Mouse (Mus musculus) testis, adult 2 months (tissue): ENCODE results near the gene Dnase1l1. TPM values are rescaled to one million over a fixed set of nuclear protein-coding genes. Genes with fewer than 3 reads are reported as not detected.
A peak's percentile ranks its signal among the peaks of the same experiment; 100 is the strongest.

ENCODE experiments used
- H3K27ac ChIP-seq: fragments of 200-500 bp; 2 replicates; pipeline ENCODE4 v1.5.1; 2012; ENCODE audit warnings: low read depth, low read length; ENCODE audit not compliant: control insufficient read depth, insufficient read depth
- H3K27me3 ChIP-seq: fragments of 200-500 bp; 2 replicates; pipeline ENCODE4 v1.6.1; 2012; ENCODE audit warnings: mild to moderate bottlenecking, low read length, moderate library complexity; ENCODE audit not compliant: control insufficient read depth, insufficient read depth
- H3K36me3 ChIP-seq: fragments of 200-500 bp; 2 replicates; pipeline ENCODE4 v1.6.1; 2012; ENCODE audit warnings: mild to moderate bottlenecking, low read length; ENCODE audit not compliant: control insufficient read depth, insufficient read depth
- H3K4me1 ChIP-seq: fragments of 200-500 bp; 2 replicates; pipeline ENCODE4 v1.6.1; 2012; ENCODE audit warnings: low read length; ENCODE audit not compliant: control insufficient read depth, insufficient read depth
- H3K4me3 ChIP-seq: fragments of 200-500 bp; 2 replicates; pipeline ENCODE4 v1.5.1; 2012; ENCODE audit warnings: low read depth, mild to moderate bottlenecking, low read length, moderate library complexity, mixed read lengths; ENCODE audit not compliant: control insufficient read depth
- CTCF ChIP-seq: fragments of 200-500 bp; IDR thresholded peaks from 2 replicates; pipeline ENCODE4 v1.5.1; 2012; ENCODE audit warnings: low read depth, mild to moderate bottlenecking, inconsistent platforms, low read length, moderate library complexity; ENCODE audit not compliant: control insufficient read depth, insufficient read depth, insufficient replicate concordance
- POLR2A ChIP-seq: fragments of 200-500 bp; IDR thresholded peaks from 2 replicates; pipeline ENCODE4 v1.6.1; 2012; ENCODE audit warnings: low read depth, mild to moderate bottlenecking, inconsistent platforms, low read length, moderate library complexity; ENCODE audit not compliant: control insufficient read depth
- polyA plus RNA-seq: library from polyadenylated mRNA; depleted of rRNA; stranded (reverse); fragments of >200 nt; gene quantifications from 2 replicates; pipeline ENCODE4 v1.2.3, GENCODE M21; 2012

The Dnase1l1 gene
- polyA plus RNA-seq, 1 experiment: 1.7 TPM

GRCm38 (mm10) chrX:74299721-74300120, 17.6 kb upstream of the Dnase1l1 start:
- Histone ChIP-seq H3K4me1 (no peaks in the 10 kb centered on the region; the same call in 1 of the 2 replicates), H3K27me3 (no peaks in the 10 kb centered on the region), H3K36me3 (no peaks in the 10 kb centered on the region), H3K4me3 (no peak overlapping the region), H3K27ac (no peak overlapping the region)
- TF ChIP-seq CTCF: no peak
- no peak for TF ChIP-seq POLR2A

- no peaks in the 10 kb centered on the region for H3K27me3 ChIP-seq
- no peaks in the 10 kb centered on the region; the same call in 1 of the 2 replicates for H3K4me1 ChIP-seq
- H3K4me3 ChIP-seq: no peak overlapping the region
- H3K27ac ChIP-seq: no peak overlapping the region
- no peaks in the 10 kb centered on the region for H3K36me3 ChIP-seq
- TF ChIP-seq CTCF (no peak), POLR2A (no peak)
Observed at GRCm38 (mm10) chrX:74298348-74298747, 16.2 kb upstream of the Dnase1l1 start.

GRCm38 (mm10) chrX:74296538-74297448, 14.7 kb upstream of the Dnase1l1 start, which contains the start of gene Atp6ap1:
Gene Atp6ap1 (plus strand): TSS chrX:74297097.
- no peak for TF ChIP-seq CTCF
- TF ChIP-seq POLR2A: no peak; the same call in 1 of the 2 replicates
- Histone ChIP-seq H3K36me3 (no peaks in the 10 kb centered on the region), H3K4me1 (no peaks in the 10 kb centered on the region; the same call in 1 of the 2 replicates), H3K4me3 (peak within 1 kb of the TSS; percentile 90), H3K27ac (peak within 1 kb of the TSS; percentile 69), H3K27me3 (no peaks in the 10 kb centered on the region)

GRCm38 (mm10) chrX:74293431-74293830, 11.3 kb upstream of the Dnase1l1 start:
- Histone ChIP-seq H3K4me1 (no peaks in the 10 kb centered on the region; the same call in 1 of the 2 replicates), H3K36me3 (no peaks in the 10 kb centered on the region), H3K4me3 (no peak overlapping the region), H3K27me3 (no peaks in the 10 kb centered on the region), H3K27ac (no peak overlapping the region)
- TF ChIP-seq CTCF (no peak), POLR2A (no peak)

- Histone ChIP-seq H3K4me3 (peak overlapping the region; percentile 88), H3K4me1 (no peaks in the 10 kb centered on the region; the same call in 1 of the 2 replicates), H3K27ac (no peak overlapping the region), H3K27me3 (no peaks in the 10 kb centered on the region), H3K36me3 (no peaks in the 10 kb centered on the region)
- no peak for TF ChIP-seq CTCF
- no peak for TF ChIP-seq POLR2A
Observed at GRCm38 (mm10) chrX:74283092-74283437, 928 bp upstream of the Dnase1l1 start.

- H3K4me3 ChIP-seq: peak overlapping the region; percentile 88
- peak overlapping the region; percentile 71 for H3K27ac ChIP-seq
- H3K27me3 ChIP-seq: no peaks in the 10 kb centered on the region
- TF ChIP-seq POLR2A: peak; percentile 69; the same call in 1 of the 2 replicates
- TF ChIP-seq CTCF: no peak
- no peaks in the 10 kb centered on the region; the same call in 1 of the 2 replicates for H3K4me1 ChIP-seq
- H3K36me3 ChIP-seq: no peaks in the 10 kb centered on the region
Observed at GRCm38 (mm10) chrX:74282395-74283091, 406 bp upstream of the Dnase1l1 start.

- H3K4me3 ChIP-seq: peak overlapping the region; percentile 88
- H3K27ac ChIP-seq: no peak overlapping the region
- no peaks in the 10 kb centered on the region for H3K36me3 ChIP-seq
- TF ChIP-seq CTCF (no peak), POLR2A (no peak)
- no peaks in the 10 kb centered on the region for H3K27me3 ChIP-seq
- H3K4me1 ChIP-seq: no peaks in the 10 kb centered on the region; the same call in 1 of the 2 replicates
Observed at GRCm38 (mm10) chrX:74281041-74281731, 951 bp downstream of the Dnase1l1 start.
